In the genomic region with DNA sequence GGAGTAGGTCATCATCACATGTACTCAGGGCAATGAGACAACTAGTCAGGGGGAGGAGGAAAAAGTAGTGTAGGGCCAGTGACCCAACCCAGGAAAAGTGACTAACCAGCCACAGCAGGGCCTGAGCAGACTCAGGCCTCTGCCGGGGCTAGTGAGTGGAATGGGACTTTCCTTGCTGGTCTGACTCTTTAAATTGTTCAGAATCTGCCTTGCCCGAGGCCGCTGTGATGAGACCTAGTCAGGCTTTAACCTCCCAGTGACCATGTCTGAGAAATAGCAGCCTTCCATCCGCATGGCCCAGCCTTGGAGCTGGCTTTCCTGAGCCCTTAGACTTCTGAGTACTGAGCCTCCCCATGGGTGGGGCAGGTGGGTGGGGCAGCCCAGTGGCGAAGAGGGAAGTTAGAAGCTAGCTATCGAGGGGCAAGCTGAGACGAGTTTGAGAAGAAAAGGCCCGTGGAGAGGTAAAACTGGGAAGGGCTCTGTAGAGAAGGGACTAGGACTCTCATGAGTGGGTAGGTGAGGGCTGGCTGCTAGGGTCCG, we compare ENCODE assay signal across 8 mouse cellular contexts. TPM values are rescaled to one million over a fixed set of nuclear protein-coding genes. Genes with fewer than 3 reads are reported as not detected.
DNase-seq lines count a peak whose midpoint lies in the region; ATAC-seq and TF ChIP-seq lines count a peak whose summit lies in the region.

No protein-coding gene starts in this region.

- ATAC-seq in kidney, embryonic 16.5 days (ENCODE audit: low FRiP score, low TSS enrichment) = no peak
- ATAC-seq in kidney, embryonic 14.5 days (ENCODE audit: low FRiP score, low TSS enrichment) = no peak
- no peak for ATAC-seq in limb, embryonic 13.5 days (ENCODE audit: low FRiP score, low read depth)
- ATAC-seq in neutrophil, adult 5-6 weeks (ENCODE audit: extremely low read depth, insufficient number of reproducible peaks, low FRiP score, poor library complexity, severe bottlenecking) = peak; percentile 35
- no peak for ATAC-seq in forebrain, embryonic 13.5 days

- H3K27ac ChIP-seq in kidney, embryonic 16.5 days (ENCODE audit: low read length) = no peak overlapping the region; the same call in 1 of the 2 replicates
- H3K27ac ChIP-seq in kidney, embryonic 14.5 days (ENCODE audit: low read depth, low read length) = no peak overlapping the region
- peak overlapping the region; percentile 74 for H3K27ac ChIP-seq in embryonic fibroblast, embryonic 13.5 days (ENCODE audit: insufficient read depth, low read length)
- 0 out of 2 replicates have a peak overlapping the region, but pooled peaks have one; percentile 10 for H3K27ac ChIP-seq in limb, embryonic 13.5 days
- H3K27ac ChIP-seq in forebrain, embryonic 13.5 days = no peak overlapping the region

- no peaks in the 10 kb centered on the region for H3K36me3 ChIP-seq in kidney, embryonic 16.5 days (ENCODE audit: insufficient read depth, low read length)
- no peaks in the 10 kb centered on the region for H3K36me3 ChIP-seq in kidney, embryonic 14.5 days (ENCODE audit: control insufficient read depth, insufficient read depth, low read length)
- no peaks in the 10 kb centered on the region for H3K36me3 ChIP-seq in limb, embryonic 13.5 days
- H3K36me3 ChIP-seq in forebrain, embryonic 13.5 days (ENCODE audit: poor library complexity, severe bottlenecking) = no peaks in the 10 kb centered on the region

- TF ChIP-seq CTCF in embryonic fibroblast, embryonic 13.5 days (IDR thresholded peaks at IDR 0.05; ENCODE audit: borderline replicate concordance, insufficient read depth, low read length) = no peak

- 57% methylated on average over 9 of the region's 9 CpGs for WGBS in kidney, embryonic 16.5 days
- WGBS in kidney, embryonic 14.5 days = 54% methylated on average over 9 of the region's 9 CpGs
- WGBS in limb, embryonic 13.5 days = 67% methylated on average over 9 of the region's 9 CpGs
- 73% methylated on average over 9 of the region's 9 CpGs for WGBS in forebrain, embryonic 13.5 days

- H3K4me2 ChIP-seq in kidney, embryonic 16.5 days (replicated peaks; ENCODE audit: low read depth, low read length) = no peak overlapping the region
- no peak overlapping the region for H3K4me2 ChIP-seq in kidney, embryonic 14.5 days (replicated peaks; ENCODE audit: low read depth, low read length)
- H3K4me2 ChIP-seq in limb, embryonic 13.5 days (replicated peaks) = peak overlapping the region; percentile 9; the same call in 1 of the 2 replicates
- no peak overlapping the region for H3K4me2 ChIP-seq in forebrain, embryonic 13.5 days

- H3K9me3 ChIP-seq in kidney, embryonic 16.5 days (ENCODE audit: low read length) = peaks cover 2% of the 10 kb centered on the region; the same call in 1 of the 2 replicates
- H3K9me3 ChIP-seq in kidney, embryonic 14.5 days (ENCODE audit: control insufficient read depth, low read length) = 0 out of 2 replicates have a peak, but pooled peaks cover 4% of the 10 kb centered on the region
- no peaks in the 10 kb centered on the region for H3K9me3 ChIP-seq in limb, embryonic 13.5 days
- 0 out of 2 replicates have a peak, but pooled peaks cover 3% of the 10 kb centered on the region for H3K9me3 ChIP-seq in forebrain, embryonic 13.5 days (replicated peaks)

- peak; percentile 47; the same call in 1 of the 2 replicates for TF ChIP-seq POLR2A in embryonic fibroblast, embryonic 13.5 days (IDR thresholded peaks at IDR 0.05; ENCODE audit: low read depth, low read length)

- no peak for DNase-seq in left cerebral cortex, adult 11 months (ENCODE audit: low spot score)
- no peak for DNase-seq in MN1 (ENCODE audit: low spot score)

- H3K27me3 ChIP-seq in kidney, embryonic 16.5 days (ENCODE audit: insufficient read depth, low read length) = no peaks in the 10 kb centered on the region
- no peaks in the 10 kb centered on the region for H3K27me3 ChIP-seq in kidney, embryonic 14.5 days (ENCODE audit: control insufficient read depth, insufficient read depth, low read length)
- no peaks in the 10 kb centered on the region for H3K27me3 ChIP-seq in limb, embryonic 13.5 days
- 0 out of 2 replicates have a peak, but pooled peaks cover 3% of the 10 kb centered on the region for H3K27me3 ChIP-seq in forebrain, embryonic 13.5 days

- peaks cover 40% of the 10 kb centered on the region for H3K4me1 ChIP-seq in kidney, embryonic 16.5 days (ENCODE audit: insufficient read depth, low read length)
- peaks cover 12% of the 10 kb centered on the region for H3K4me1 ChIP-seq in kidney, embryonic 14.5 days (ENCODE audit: control insufficient read depth, insufficient read depth, low read length)
- peaks cover 16% of the 10 kb centered on the region for H3K4me1 ChIP-seq in embryonic fibroblast, embryonic 13.5 days (ENCODE audit: control insufficient read depth, insufficient read depth, low read length)
- peaks cover 43% of the 10 kb centered on the region for H3K4me1 ChIP-seq in limb, embryonic 13.5 days
- peaks cover 20% of the 10 kb centered on the region for H3K4me1 ChIP-seq in forebrain, embryonic 13.5 days

- no peak overlapping the region for H3K4me3 ChIP-seq in kidney, embryonic 16.5 days (ENCODE audit: low read length)
- no peak overlapping the region for H3K4me3 ChIP-seq in kidney, embryonic 14.5 days (ENCODE audit: low read length)
- no peak overlapping the region for H3K4me3 ChIP-seq in embryonic fibroblast, embryonic 13.5 days (ENCODE audit: insufficient read depth, low read length)
- H3K4me3 ChIP-seq in limb, embryonic 13.5 days = no peak overlapping the region
- H3K4me3 ChIP-seq in forebrain, embryonic 13.5 days = no peak overlapping the region

- peak overlapping the region; percentile 18; the same call in 1 of the 2 replicates for H3K9ac ChIP-seq in kidney, embryonic 16.5 days (replicated peaks; ENCODE audit: low read length)
- no peak overlapping the region for H3K9ac ChIP-seq in kidney, embryonic 14.5 days (ENCODE audit: low read depth, low read length)
- H3K9ac ChIP-seq in limb, embryonic 13.5 days = 0 out of 2 replicates have a peak overlapping the region, but pooled peaks have one; percentile 8
- no peak overlapping the region for H3K9ac ChIP-seq in forebrain, embryonic 13.5 days

RNA-seq across cellular contexts. Expression of a gene that starts 4.9 kb away (rescaled TPM):
- polyA plus RNA-seq in kidney, embryonic 16.5 days (2015; fragmentation: Nextera tagmentation; extraction: Ambion mirVana) = 83.1 and 94.3 TPM in 2 replicates
- 63.8 and 66.6 TPM in 2 replicates for polyA plus RNA-seq in kidney, embryonic 14.5 days (2014; fragmentation: Nextera tagmentation; extraction: Ambion mirVana)
- polyA plus RNA-seq in embryonic fibroblast, embryonic 13.5 days (2011; ENCODE audit: insufficient read length, low read depth, missing spikeins) = 95.7 and 182 TPM in 2 replicates
- polyA plus RNA-seq in limb, embryonic 13.5 days (2015; fragmentation: Nextera tagmentation; extraction: Ambion mirVana) = 35.8 and 41.3 TPM in 2 replicates
- total RNA-seq in neutrophil, adult 5-6 weeks (2017) = 145 and 178 TPM in 2 replicates
- polyA plus RNA-seq in forebrain, embryonic 13.5 days (2015; fragmentation: Nextera tagmentation; extraction: Ambion mirVana) = 4.7 and 4.8 TPM in 2 replicates

RNA-seq across cellular contexts. Expression of a gene that starts 27.6 kb away (rescaled TPM):
- polyA plus RNA-seq in kidney, embryonic 16.5 days (2015; fragmentation: Nextera tagmentation; extraction: Ambion mirVana) = 0.17 TPM in 1 of 2 replicates, not detected in the other
- not detected in 2 replicates for polyA plus RNA-seq in kidney, embryonic 14.5 days (2014; fragmentation: Nextera tagmentation; extraction: Ambion mirVana)
- 1.8 and 1.9 TPM in 2 replicates for polyA plus RNA-seq in embryonic fibroblast, embryonic 13.5 days (2011; ENCODE audit: insufficient read length, low read depth, missing spikeins)
- polyA plus RNA-seq in limb, embryonic 13.5 days (2015; fragmentation: Nextera tagmentation; extraction: Ambion mirVana) = 0.15 and 0.28 TPM in 2 replicates
- 1.3 TPM in 1 of 2 replicates, not detected in the other for total RNA-seq in neutrophil, adult 5-6 weeks (2017)
- 0.62 and 0.89 TPM in 2 replicates for polyA plus RNA-seq in forebrain, embryonic 13.5 days (2015; fragmentation: Nextera tagmentation; extraction: Ambion mirVana)

RNA-seq across cellular contexts. Expression of a gene that starts 49.1 kb away (rescaled TPM):
- 18.9 and 19.5 TPM in 2 replicates for polyA plus RNA-seq in kidney, embryonic 16.5 days (2015; fragmentation: Nextera tagmentation; extraction: Ambion mirVana)
- polyA plus RNA-seq in kidney, embryonic 14.5 days (2014; fragmentation: Nextera tagmentation; extraction: Ambion mirVana) = 10.4 and 15.0 TPM in 2 replicates
- 8.1 and 8.8 TPM in 2 replicates for polyA plus RNA-seq in embryonic fibroblast, embryonic 13.5 days (2011; ENCODE audit: insufficient read length, low read depth, missing spikeins)
- polyA plus RNA-seq in limb, embryonic 13.5 days (2015; fragmentation: Nextera tagmentation; extraction: Ambion mirVana) = 15.3 and 16.7 TPM in 2 replicates
- total RNA-seq in neutrophil, adult 5-6 weeks (2017) = 8.7 and 10.5 TPM in 2 replicates
- 14.1 and 14.8 TPM in 2 replicates for polyA plus RNA-seq in forebrain, embryonic 13.5 days (2015; fragmentation: Nextera tagmentation; extraction: Ambion mirVana)

RNA-seq across cellular contexts. Expression of a gene that starts 49.2 kb away (rescaled TPM):
- 33.8 and 36.0 TPM in 2 replicates for polyA plus RNA-seq in kidney, embryonic 16.5 days (2015; fragmentation: Nextera tagmentation; extraction: Ambion mirVana)
- 14.7 and 20.1 TPM in 2 replicates for polyA plus RNA-seq in kidney, embryonic 14.5 days (2014; fragmentation: Nextera tagmentation; extraction: Ambion mirVana)
- polyA plus RNA-seq in embryonic fibroblast, embryonic 13.5 days (2011; ENCODE audit: insufficient read length, low read depth, missing spikeins) = 11.0 and 12.3 TPM in 2 replicates
- 15.1 and 17.9 TPM in 2 replicates for polyA plus RNA-seq in limb, embryonic 13.5 days (2015; fragmentation: Nextera tagmentation; extraction: Ambion mirVana)
- 1.2 and 1.5 TPM in 2 replicates for total RNA-seq in neutrophil, adult 5-6 weeks (2017)
- 3.6 and 5.5 TPM in 2 replicates for polyA plus RNA-seq in forebrain, embryonic 13.5 days (2015; fragmentation: Nextera tagmentation; extraction: Ambion mirVana)

Comparison
In these comparisons a context has a peak if more than half of its experiments do, and no peak if none do; other contexts are left out.
1. H3K9ac ChIP-seq: peak in kidney, embryonic 16.5 days (single experiment) and limb, embryonic 13.5 days (single experiment); none in kidney, embryonic 14.5 days (single experiment) and forebrain, embryonic 13.5 days (single experiment).
2. H3K27ac ChIP-seq: peak in embryonic fibroblast, embryonic 13.5 days (single experiment) and limb, embryonic 13.5 days (single experiment); none in kidney, embryonic 16.5 days (single experiment), kidney, embryonic 14.5 days (single experiment) and forebrain, embryonic 13.5 days (single experiment).